Mouse (Mus musculus) macrophage (primary cell): ENCODE measurements around the gene Gfap. TPM values are rescaled to one million over a fixed set of nuclear protein-coding genes. Genes with fewer than 3 reads are reported as not detected.

Experiments
- polyA plus RNA-seq: library from polyadenylated mRNA; stranded (reverse); fragments of 250-400 nt; gene quantifications from 3 replicates; pipeline ENCODE4 v1.2.4, GENCODE M21; 2018; ENCODE audit warnings: inconsistent platforms

Gfap gene
- polyA plus RNA-seq, 1 experiment from 2014 or later, result not detected

Other genes starting within 250 kb of the Gfap start
- gene Meioc, start 237.2 kb downstream of the Gfap start, polyA plus RNA-seq, result not detected in 3 replicates
- 19.1 to 24.1 TPM (median 22.5 TPM) in 3 replicates for gene Ccdc43, start 203.1 kb downstream of the Gfap start, polyA plus RNA-seq
- gene Adam11, start 139.5 kb downstream of the Gfap start, polyA plus RNA-seq, result 0.16 TPM in 1 of 3 replicates, not detected in the others
- gene Gjc1, start 81.2 kb downstream of the Gfap start, polyA plus RNA-seq, result 0.12 TPM in 1 of 3 replicates, not detected in the others
- gene Higd1b, start 65.1 kb downstream of the Gfap start, polyA plus RNA-seq, result not detected in 3 replicates
- 45.8 to 73.1 TPM (median 46.9 TPM) in 3 replicates for gene Eftud2, start 19.9 kb downstream of the Gfap start, polyA plus RNA-seq
- gene Ccdc103, start 19.7 kb downstream of the Gfap start, polyA plus RNA-seq, result not detected in 3 replicates
- gene Fam187a, start 15.7 kb downstream of the Gfap start, polyA plus RNA-seq, result not detected in 3 replicates
- gene Kif18b, start 24.2 kb upstream of the Gfap start, polyA plus RNA-seq, result 0.15 to 2.5 TPM (median 2.2 TPM) in 3 replicates
- not detected in 3 replicates for gene C1ql1, start 45.8 kb upstream of the Gfap start, polyA plus RNA-seq
- 58.0 to 93.5 TPM (median 59.5 TPM) in 3 replicates for gene Nmt1, start 127.3 kb upstream of the Gfap start, polyA plus RNA-seq
- 24.3 to 27.5 TPM (median 26.4 TPM) in 3 replicates for gene Dcakd, start 127.4 kb upstream of the Gfap start, polyA plus RNA-seq
- 0.07 to 0.21 TPM in 2 of 3 replicates, not detected in the other for gene Plcd3, start 200.7 kb upstream of the Gfap start, polyA plus RNA-seq
- 8.8 to 14.0 TPM (median 10.0 TPM) in 3 replicates for gene Acbd4, start 200.8 kb upstream of the Gfap start, polyA plus RNA-seq
- gene Hexim1, start 215.3 kb upstream of the Gfap start, polyA plus RNA-seq, result 18.5 to 31.2 TPM (median 23.4 TPM) in 3 replicates
- 0.98 to 2.8 TPM (median 2.6 TPM) in 3 replicates for gene Hexim2, start 231.5 kb upstream of the Gfap start, polyA plus RNA-seq